Mouse (Mus musculus): ENCODE data around the gene Scimp. TPM values are rescaled to one million over a fixed set of nuclear protein-coding genes. Genes with fewer than 3 reads are reported as not detected.

Scimp gene
- polyA plus RNA-seq, 1 experiment from 2014 or later = 0.18 TPM

GRCm38 (mm10) chr11:70741603-70742002 lies 70.8 kb downstream of the Scimp start:
- Histone ChIP-seq H3K36me3 (no peaks in the 10 kb centered on the region), H3K4me2 (no peak overlapping the region), H3K27me3 (replicated peaks) (no peaks in the 10 kb centered on the region), H3K9ac (replicated peaks) (no peak overlapping the region), H3K9me3 (replicated peaks) (no peaks in the 10 kb centered on the region), H3K27ac (replicated peaks) (no peak overlapping the region), H3K4me1 (no peaks in the 10 kb centered on the region), H3K4me3 (replicated peaks) (no peak overlapping the region)
- no peak for ATAC-seq (ENCODE audit: low FRiP score)
- WGBS = 92% methylated on average over 3 of the region's 3 CpGs

Small RNAs within 50 kb of the gene (microRNA-seq; reads per million reads assigned to microRNA genes)
- not detected for gene Gm22760

Other genes with a start within 250 kb of the Scimp start
- gene Mink1, start 249.7 kb downstream of the Scimp start, polyA plus RNA-seq (2015; fragmentation: Nextera tagmentation; extraction: Ambion mirVana) = 15.0 and 16.6 TPM in 2 replicates
- not detected in 2 replicates for gene 4930544D05Rik, start 196.7 kb downstream of the Scimp start, polyA plus RNA-seq (2015; fragmentation: Nextera tagmentation; extraction: Ambion mirVana)
- gene Chrne, start 193.4 kb downstream of the Scimp start, polyA plus RNA-seq (2015; fragmentation: Nextera tagmentation; extraction: Ambion mirVana) = 0.23 and 0.40 TPM in 2 replicates
- gene Gp1ba, start 173.5 kb downstream of the Scimp start, polyA plus RNA-seq (2015; fragmentation: Nextera tagmentation; extraction: Ambion mirVana) = 0.15 TPM in 2 replicates
- gene Rnf167, start 165.4 kb downstream of the Scimp start, polyA plus RNA-seq (2015; fragmentation: Nextera tagmentation; extraction: Ambion mirVana) = 100 and 109 TPM in 2 replicates
- 169 and 174 TPM in 2 replicates for gene Slc25a11, start 165.1 kb downstream of the Scimp start, polyA plus RNA-seq (2015; fragmentation: Nextera tagmentation; extraction: Ambion mirVana)
- gene Pfn1, start 157.9 kb downstream of the Scimp start, polyA plus RNA-seq (2015; fragmentation: Nextera tagmentation; extraction: Ambion mirVana) = 679 and 994 TPM in 2 replicates
- 12.6 and 17.5 TPM in 2 replicates for gene Eno3, start 155.4 kb downstream of the Scimp start, polyA plus RNA-seq (2015; fragmentation: Nextera tagmentation; extraction: Ambion mirVana)
- gene Spag7, start 143.2 kb downstream of the Scimp start, polyA plus RNA-seq (2015; fragmentation: Nextera tagmentation; extraction: Ambion mirVana) = 159 and 165 TPM in 2 replicates
- 25.6 and 29.0 TPM in 2 replicates for gene Camta2, start 124.5 kb downstream of the Scimp start, polyA plus RNA-seq (2015; fragmentation: Nextera tagmentation; extraction: Ambion mirVana)
- gene Inca1, start 112.4 kb downstream of the Scimp start, polyA plus RNA-seq (2015; fragmentation: Nextera tagmentation; extraction: Ambion mirVana) = 1.2 and 1.4 TPM in 2 replicates
- 1.6 and 1.7 TPM in 2 replicates for gene Kif1c, start 112.0 kb downstream of the Scimp start, polyA plus RNA-seq (2015; fragmentation: Nextera tagmentation; extraction: Ambion mirVana)
- 15.8 and 16.3 TPM in 2 replicates for gene Zfp3, start 48.4 kb downstream of the Scimp start, polyA plus RNA-seq (2015; fragmentation: Nextera tagmentation; extraction: Ambion mirVana)
- 77.1 and 83.3 TPM in 2 replicates for gene Rabep1, start 32.2 kb upstream of the Scimp start, polyA plus RNA-seq (2015; fragmentation: Nextera tagmentation; extraction: Ambion mirVana)
- gene Nup88, start 157.4 kb upstream of the Scimp start, polyA plus RNA-seq (2015; fragmentation: Nextera tagmentation; extraction: Ambion mirVana) = 108 and 109 TPM in 2 replicates
- gene Rpain, start 157.6 kb upstream of the Scimp start, polyA plus RNA-seq (2015; fragmentation: Nextera tagmentation; extraction: Ambion mirVana) = 71.3 and 78.8 TPM in 2 replicates
- 180 and 217 TPM in 2 replicates for gene C1qbp, start 170.4 kb upstream of the Scimp start, polyA plus RNA-seq (2015; fragmentation: Nextera tagmentation; extraction: Ambion mirVana)
- gene Dhx33, start 191.9 kb upstream of the Scimp start, polyA plus RNA-seq (2015; fragmentation: Nextera tagmentation; extraction: Ambion mirVana) = 12.3 and 13.5 TPM in 2 replicates
- gene Mis12, start 207.0 kb upstream of the Scimp start, polyA plus RNA-seq (2015; fragmentation: Nextera tagmentation; extraction: Ambion mirVana) = 29.8 and 34.2 TPM in 2 replicates
- gene Derl2, start 207.3 kb upstream of the Scimp start, polyA plus RNA-seq (2015; fragmentation: Nextera tagmentation; extraction: Ambion mirVana) = 27.9 and 31.1 TPM in 2 replicates
- gene 6330403K07Rik, start 220.9 kb upstream of the Scimp start, polyA plus RNA-seq (2015; fragmentation: Nextera tagmentation; extraction: Ambion mirVana) = 567 and 742 TPM in 2 replicates